Mouse (Mus musculus): ENCODE measurements around the gene Klf11. TPM values are rescaled to one million over a fixed set of nuclear protein-coding genes. Genes with fewer than 3 reads are reported as not detected.
"Not testable (repeated sequence)": the region's sequence is repeated elsewhere in the genome, so short reads cannot be mapped to it uniquely, and the experiment has no call there.

Gene Klf11
- polyA plus RNA-seq, 1 experiment, result 7.7 TPM

DNA sequence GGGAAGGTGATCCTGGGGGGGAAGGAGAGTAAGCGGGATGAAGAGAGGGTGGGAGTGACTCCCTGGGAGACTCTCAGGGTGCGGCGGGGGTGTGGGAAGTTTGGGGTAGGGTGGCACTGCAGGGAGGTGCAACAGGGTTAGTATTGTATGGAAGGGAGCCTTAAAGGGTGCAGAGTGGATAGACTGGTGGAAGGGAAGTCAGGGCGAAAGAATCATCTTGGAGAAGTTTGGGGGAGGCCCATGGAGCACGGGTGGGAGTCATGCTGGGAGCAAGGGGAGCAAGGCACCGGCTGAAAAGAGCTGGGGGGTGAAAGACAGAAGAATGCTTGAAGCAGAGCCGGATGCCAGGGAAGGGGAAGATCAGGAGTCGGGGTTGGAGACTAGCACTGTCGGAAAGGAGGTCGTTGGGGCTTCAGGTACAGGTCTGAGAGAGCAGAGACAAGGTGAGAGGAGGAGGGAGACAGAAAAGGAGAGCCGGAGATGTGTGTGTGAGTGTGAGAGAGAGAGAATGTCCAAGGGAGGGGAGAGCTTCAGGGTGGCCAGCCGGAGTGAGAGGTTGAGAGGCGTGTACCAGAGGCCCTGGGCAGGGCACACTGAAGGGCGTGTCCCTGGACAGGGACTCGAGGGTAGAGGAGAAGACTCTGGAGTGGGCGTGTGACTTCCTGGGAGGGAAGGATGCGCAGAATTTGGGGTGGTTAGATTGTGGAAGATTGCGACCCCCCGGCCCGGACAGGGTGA, 30.4 kb downstream of the Klf11 start, which contains the start of gene Cys1:
Gene Cys1 (minus strand): TSS at position 528 of the 738 bp plus-strand sequence.
- H3K4me3 ChIP-seq (ENCODE audit: insufficient read depth, low read depth, low read length), result peak within 1 kb of the TSS; percentile 62
- 0 out of 2 replicates have a peak within 1 kb of the TSS, but pooled peaks have one; percentile 44 for H3K27ac ChIP-seq (replicated peaks; ENCODE audit: low read depth, low read length)
- peaks cover 3% of the 10 kb centered on the region; the same call in 1 of the 2 replicates for H3K4me1 ChIP-seq (ENCODE audit: control insufficient read depth, insufficient read depth, insufficient read length, low read length)

DNA sequence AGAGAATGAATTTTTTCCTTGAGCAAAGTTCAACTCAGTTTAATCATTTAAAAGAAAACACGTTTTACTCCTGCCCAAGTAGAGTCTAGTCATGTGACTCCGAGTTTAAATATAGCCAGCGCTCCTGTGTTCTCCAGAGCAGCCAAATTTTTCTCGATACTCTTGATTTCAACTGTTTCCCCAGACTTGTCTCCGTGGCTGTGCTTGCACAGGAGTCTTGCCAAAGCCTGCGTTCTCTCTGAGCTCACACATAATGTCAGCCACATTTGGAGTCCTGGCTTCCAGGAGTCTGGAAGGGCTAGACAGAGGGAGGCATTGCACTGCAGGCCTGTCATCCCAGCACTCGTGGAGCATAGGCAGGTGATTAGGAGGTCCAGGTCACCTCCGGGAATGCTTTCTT, 31.5 kb downstream of the Klf11 start:
- H3K4me3 ChIP-seq (ENCODE audit: insufficient read depth, low read depth, low read length), result no peak overlapping the region
- H3K27ac ChIP-seq (replicated peaks; ENCODE audit: low read depth, low read length), result no peak overlapping the region

DNA sequence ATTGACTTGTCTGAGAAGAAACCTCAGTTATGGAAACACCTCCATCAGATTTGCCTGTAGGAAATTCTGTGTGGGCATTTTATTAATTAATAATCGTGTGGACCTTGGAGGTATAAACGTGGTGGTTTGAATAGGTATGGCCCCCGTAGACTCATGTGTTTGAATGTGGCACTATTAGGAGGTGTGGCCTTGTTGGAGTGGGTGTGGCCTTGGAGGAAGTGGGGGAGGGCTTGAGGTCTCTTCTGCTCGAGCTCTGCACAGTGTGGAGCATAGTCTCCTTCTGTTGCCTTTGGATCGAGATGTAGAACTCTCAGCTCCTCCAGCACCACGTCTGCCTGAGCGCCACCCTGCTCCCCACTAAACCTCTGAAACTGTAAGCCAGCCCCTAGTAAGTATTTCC, 32.4 kb downstream of the Klf11 start:
- H3K27ac ChIP-seq (replicated peaks; ENCODE audit: low read depth, low read length), result no peak overlapping the region

More for the DNA sequence above, 31.5 kb downstream of the Klf11 start:
- peaks cover 3% of the 10 kb centered on the region; the same call in 1 of the 2 replicates for H3K4me1 ChIP-seq (ENCODE audit: control insufficient read depth, insufficient read depth, insufficient read length, low read length)

GRCm38 (mm10) chr12:24686038-24686695, 35.1 kb downstream of the Klf11 start:
- H3K27ac ChIP-seq (replicated peaks; ENCODE audit: low read depth, low read length), result no peak overlapping the region
- no peak overlapping the region for H3K4me3 ChIP-seq (ENCODE audit: insufficient read depth, low read depth, low read length)
- H3K4me1 ChIP-seq (ENCODE audit: control insufficient read depth, insufficient read depth, insufficient read length, low read length), result no peaks in the 10 kb centered on the region

More for the DNA sequence above, 32.4 kb downstream of the Klf11 start:
- peaks cover 3% of the 10 kb centered on the region; the same call in 1 of the 2 replicates for H3K4me1 ChIP-seq (ENCODE audit: control insufficient read depth, insufficient read depth, insufficient read length, low read length)
- no peak overlapping the region for H3K4me3 ChIP-seq (ENCODE audit: insufficient read depth, low read depth, low read length)

GRCm38 (mm10) chr12:24686696-24687346, 35.7 kb downstream of the Klf11 start:
- H3K4me1 ChIP-seq (ENCODE audit: control insufficient read depth, insufficient read depth, insufficient read length, low read length), result no peaks in the 10 kb centered on the region
- no peak overlapping the region for H3K27ac ChIP-seq (replicated peaks; ENCODE audit: low read depth, low read length)
- H3K4me3 ChIP-seq (ENCODE audit: insufficient read depth, low read depth, low read length), result no peak overlapping the region

GRCm38 (mm10) chr12:24690351-24690750, 39.3 kb downstream of the Klf11 start:
- no peak overlapping the region for H3K4me3 ChIP-seq (ENCODE audit: insufficient read depth, low read depth, low read length)
- H3K4me1 ChIP-seq (ENCODE audit: control insufficient read depth, insufficient read depth, insufficient read length, low read length), result no peaks in the 10 kb centered on the region
- no peak overlapping the region for H3K27ac ChIP-seq (replicated peaks; ENCODE audit: low read depth, low read length)

DNA sequence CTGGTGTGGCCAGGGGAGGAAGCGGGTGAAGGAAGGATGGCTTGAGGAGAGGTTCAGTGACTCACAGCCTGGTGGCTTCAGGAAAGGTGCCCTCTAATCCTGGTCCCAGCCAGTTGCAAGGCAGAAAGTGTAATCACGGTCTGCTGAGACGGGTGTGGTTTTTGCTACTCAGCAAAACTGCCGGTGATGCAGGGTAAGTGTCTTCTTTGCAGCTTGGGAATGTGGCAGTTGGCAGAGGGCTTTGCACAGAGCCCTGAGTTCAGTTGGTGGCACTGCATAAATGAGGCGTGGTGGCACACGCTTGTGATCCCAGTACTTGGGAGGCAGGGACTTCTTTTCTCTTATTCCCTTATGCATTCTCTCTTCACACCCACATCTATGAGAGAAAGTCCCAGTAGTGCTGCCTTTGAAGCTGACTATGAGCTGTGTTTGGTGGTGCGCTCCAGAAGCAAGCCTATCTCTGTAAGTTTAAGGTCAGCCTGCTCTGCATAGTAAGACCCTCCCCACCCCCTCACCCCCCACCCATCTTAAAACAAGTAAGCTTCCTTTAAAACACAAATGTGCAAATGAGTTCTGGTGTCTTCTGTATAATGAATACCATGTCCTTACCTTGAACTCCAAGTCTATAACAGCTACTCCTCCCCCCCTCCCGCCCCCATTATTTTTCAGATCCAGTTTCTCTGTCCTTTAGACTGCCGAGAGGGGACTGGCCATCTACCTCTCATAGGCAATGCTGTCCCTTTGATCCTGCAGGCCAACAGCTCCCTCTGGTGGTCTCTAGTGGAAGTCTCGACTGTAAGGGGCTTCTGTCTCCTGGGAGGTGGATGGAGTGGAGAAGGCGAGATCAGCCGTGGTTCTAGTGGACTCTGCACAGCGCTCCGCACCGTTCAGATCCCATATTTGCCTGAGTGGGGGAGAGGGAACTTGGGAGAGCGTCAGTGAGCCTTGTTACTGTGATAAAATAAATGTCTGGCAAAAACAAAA, 45.7 kb downstream of the Klf11 start:
- no peaks in the 10 kb centered on the region for H3K4me1 ChIP-seq (ENCODE audit: control insufficient read depth, insufficient read depth, insufficient read length, low read length)
- no peak overlapping the region for H3K4me3 ChIP-seq (ENCODE audit: insufficient read depth, low read depth, low read length)
- no peak overlapping the region for H3K27ac ChIP-seq (replicated peaks; ENCODE audit: low read depth, low read length)

DNA sequence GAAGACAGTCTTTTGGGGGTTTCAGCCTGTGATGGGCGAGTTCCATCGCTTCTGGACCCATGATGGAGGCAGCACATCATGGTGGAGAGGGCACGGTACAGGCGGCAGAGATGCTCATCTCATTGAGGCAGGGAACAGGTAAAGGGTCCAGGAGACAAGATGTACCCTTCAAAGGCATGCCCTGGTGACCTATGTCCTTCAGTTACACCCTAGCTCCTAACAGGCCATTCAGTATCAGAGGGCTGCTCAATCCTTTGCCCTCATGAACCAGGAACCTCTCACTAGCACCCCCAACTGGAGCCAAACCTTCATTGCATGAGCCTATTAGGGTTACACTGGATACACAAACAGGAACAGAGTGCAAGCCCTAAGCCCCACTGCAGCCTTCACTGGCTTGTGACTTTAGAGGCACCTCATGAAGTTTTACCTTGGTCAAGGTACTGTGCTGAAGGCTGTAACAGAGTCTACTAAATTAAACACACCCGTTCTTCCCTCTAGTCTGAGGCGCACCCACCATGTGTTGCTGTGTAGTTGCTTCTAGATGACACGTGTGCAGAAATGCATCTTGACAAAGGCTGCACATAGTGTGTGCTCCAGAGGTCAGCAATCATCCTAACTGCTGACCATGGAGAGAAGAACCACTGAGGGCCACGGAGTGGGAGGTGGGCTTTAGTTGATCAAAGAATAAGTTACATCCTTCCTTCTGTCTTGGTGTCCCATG, 46.6 kb downstream of the Klf11 start:
- Histone ChIP-seq H3K27ac (replicated peaks; ENCODE audit: low read depth, low read length) (no peak overlapping the region), H3K4me1 (ENCODE audit: control insufficient read depth, insufficient read depth, insufficient read length, low read length) (no peaks in the 10 kb centered on the region), H3K4me3 (ENCODE audit: insufficient read depth, low read depth, low read length) (no peak overlapping the region)

DNA sequence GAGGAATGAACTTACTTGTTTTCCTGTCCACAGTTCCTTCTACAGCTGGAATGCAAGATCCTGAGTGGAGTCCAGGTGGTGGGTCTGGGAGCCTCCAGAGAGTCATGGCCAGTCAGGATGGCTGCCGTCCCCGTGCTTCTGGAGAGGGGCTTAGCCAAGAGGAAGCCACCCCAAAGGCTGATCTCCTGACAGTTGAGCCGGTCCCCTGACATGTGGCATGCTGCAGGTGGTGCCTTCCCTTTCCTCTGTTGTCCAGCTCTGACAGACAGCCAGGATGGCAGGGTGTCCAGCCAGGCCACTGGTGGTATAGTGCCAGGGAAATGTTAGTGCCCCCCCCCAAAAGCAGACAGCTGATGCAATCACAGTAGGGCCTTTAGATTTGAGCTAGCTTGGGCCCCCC, 47.4 kb downstream of the Klf11 start:
- Histone ChIP-seq H3K27ac (replicated peaks; ENCODE audit: low read depth, low read length) (no peak overlapping the region), H3K4me3 (ENCODE audit: insufficient read depth, low read depth, low read length) (no peak overlapping the region), H3K4me1 (ENCODE audit: control insufficient read depth, insufficient read depth, insufficient read length, low read length) (no peaks in the 10 kb centered on the region)

DNA sequence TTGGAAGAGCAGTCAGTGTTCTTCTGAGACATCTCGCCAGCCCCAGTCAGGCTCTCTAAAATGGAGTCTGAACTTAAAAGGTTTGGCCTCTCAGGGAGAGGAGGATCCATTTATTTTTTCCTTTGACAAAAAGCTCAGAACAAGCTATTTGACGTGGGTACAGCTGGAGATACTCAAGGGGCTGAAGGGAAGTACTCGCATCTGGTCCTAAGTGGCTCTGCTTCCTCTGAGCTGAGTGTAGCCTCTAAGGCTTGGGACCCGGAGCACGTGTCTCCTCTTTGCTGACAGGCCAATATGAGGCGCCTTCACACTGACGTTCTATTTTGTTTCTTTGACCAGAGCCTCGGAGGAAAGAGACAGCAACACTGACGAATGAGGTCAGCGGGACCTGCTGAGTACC, 48.5 kb downstream of the Klf11 start:
- Histone ChIP-seq H3K4me3 (ENCODE audit: insufficient read depth, low read depth, low read length) (no peak overlapping the region), H3K4me1 (ENCODE audit: control insufficient read depth, insufficient read depth, insufficient read length, low read length) (no peaks in the 10 kb centered on the region), H3K27ac (replicated peaks; ENCODE audit: low read depth, low read length) (no peak overlapping the region)

- not testable (repeated sequence) for H3K27ac ChIP-seq (replicated peaks; ENCODE audit: low read depth, low read length); H3K4me3 ChIP-seq (ENCODE audit: insufficient read depth, low read depth, low read length)
Observed at GRCm38 (mm10) chr12:24701621-24702020, 50.5 kb downstream of the Klf11 start.

GRCm38 (mm10) chr12:24703013-24703412, 51.9 kb downstream of the Klf11 start:
- no peak overlapping the region for H3K27ac ChIP-seq (replicated peaks; ENCODE audit: low read depth, low read length)
- H3K4me1 ChIP-seq (ENCODE audit: control insufficient read depth, insufficient read depth, insufficient read length, low read length), result no peaks in the 10 kb centered on the region
- H3K4me3 ChIP-seq (ENCODE audit: insufficient read depth, low read depth, low read length), result no peak overlapping the region

More at GRCm38 (mm10) chr12:24701621-24702020, 50.5 kb downstream of the Klf11 start:
- H3K4me1 ChIP-seq (ENCODE audit: control insufficient read depth, insufficient read depth, insufficient read length, low read length), result not testable (repeated sequence)

DNA sequence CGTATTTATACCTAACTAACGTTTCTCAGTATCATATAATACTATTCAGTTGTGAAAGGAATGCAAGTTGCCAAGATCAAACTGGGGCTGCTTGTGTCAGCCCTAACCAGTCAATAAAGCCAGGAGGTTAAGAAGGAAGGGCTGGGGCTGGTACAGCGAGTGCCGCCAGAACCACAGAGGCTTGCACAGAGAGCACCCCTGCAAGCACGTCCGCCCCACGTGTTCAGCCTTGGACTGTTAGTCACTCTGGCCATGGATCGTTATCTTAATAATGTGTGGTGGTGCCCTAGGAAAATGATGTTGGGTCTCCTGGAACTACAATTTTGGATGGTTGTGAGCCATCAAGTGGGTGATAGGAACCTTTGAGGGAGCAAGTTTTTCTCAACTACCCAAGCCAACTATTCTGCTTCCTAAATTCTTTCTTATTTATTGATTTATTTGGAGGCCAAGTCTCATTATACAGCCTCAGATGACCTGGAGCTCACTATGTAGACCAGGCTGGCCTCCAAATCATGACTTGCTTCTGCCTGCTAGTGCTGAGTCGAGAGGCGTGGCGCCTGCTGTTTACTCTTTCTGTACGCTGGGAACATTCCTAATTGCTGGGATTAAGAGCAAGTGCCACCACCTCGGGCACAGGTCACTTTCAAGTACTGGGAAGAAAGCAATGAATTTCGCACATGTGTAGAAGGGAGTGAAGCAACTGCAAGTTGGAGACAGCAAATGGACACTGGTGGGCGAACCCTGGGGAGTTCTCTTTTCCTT, 54.6 kb downstream of the Klf11 start:
- Histone ChIP-seq H3K4me1 (ENCODE audit: control insufficient read depth, insufficient read depth, insufficient read length, low read length) (no peaks in the 10 kb centered on the region), H3K27ac (replicated peaks; ENCODE audit: low read depth, low read length) (no peak overlapping the region), H3K4me3 (ENCODE audit: insufficient read depth, low read depth, low read length) (no peak overlapping the region)

All from brown adipose tissue, adult 24 weeks (tissue).